Mouse (Mus musculus): ENCODE measurements around the gene Olfr794.
A peak's percentile ranks its signal among the peaks of the same experiment; 100 is the strongest.

Gene Olfr794

DNA sequence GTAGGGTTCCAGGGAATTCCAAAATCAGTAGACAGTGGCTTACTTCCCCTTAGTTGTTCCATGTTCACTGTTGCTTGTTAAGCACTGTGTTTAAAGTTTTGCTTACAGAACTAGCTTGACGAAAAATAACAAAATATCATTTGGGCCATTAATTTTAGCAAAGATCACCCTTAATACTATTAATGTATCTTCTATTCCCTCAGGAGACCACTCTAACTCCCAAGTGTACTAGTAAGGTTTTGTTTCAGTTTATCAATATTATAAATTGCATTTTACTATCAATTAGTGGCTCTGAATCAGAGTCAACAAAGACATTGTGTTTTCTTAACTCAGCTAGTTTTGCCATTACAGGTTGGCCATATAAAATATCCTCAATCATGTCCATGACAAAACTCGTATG lies at the start of gene Olfr794:
Olfr794 (plus strand) TSS at position 301 of the 400 bp plus-strand sequence.
- ATAC-seq (ENCODE audit: low TSS enrichment): no peak

DNA sequence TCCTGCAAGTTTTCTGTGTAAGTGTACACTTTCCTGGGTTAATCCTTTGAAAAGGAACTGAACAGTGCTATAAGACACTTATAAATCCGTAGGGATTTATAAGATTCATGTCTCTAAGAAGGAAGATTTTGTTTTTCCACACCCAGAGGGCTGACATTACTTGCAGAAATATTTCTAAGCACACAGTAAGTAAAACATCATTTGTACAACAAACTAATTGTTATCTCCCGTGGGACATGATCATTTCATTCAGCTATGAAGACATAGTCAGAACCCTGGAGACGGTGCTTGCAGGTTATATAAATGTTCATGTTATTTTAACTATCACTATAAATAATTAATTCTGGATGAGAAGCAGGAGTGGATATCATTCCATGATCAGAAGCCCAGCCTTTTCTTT lies 46.0 kb upstream of the Olfr794 start, which contains the start of gene Olfr791:
Olfr791 (plus strand) TSS at position 301 of the 400 bp plus-strand sequence.
- ATAC-seq (ENCODE audit: low TSS enrichment): no peak

DNA sequence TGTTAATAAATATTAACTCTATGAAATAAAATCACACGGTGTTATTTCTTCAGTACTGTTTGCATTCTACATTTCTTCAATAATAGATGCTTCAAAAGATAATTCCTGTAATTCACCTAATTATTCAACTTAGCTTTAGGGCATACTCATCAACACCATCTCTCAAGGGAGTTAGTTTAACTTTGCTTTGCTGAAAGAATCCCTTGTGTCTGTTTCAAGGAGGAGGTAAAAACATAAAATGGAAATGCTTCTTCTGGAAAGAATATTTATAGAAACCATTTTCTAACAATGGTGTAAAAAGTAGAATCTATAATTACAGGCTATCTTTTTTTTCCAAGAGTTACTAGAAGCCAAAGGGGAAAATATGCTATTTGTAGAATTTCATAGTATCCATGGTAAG lies 28.6 kb upstream of the Olfr794 start, which contains the start of gene Olfr792:
Olfr792 (plus strand) TSS at position 301 of the 400 bp plus-strand sequence.
- ATAC-seq (ENCODE audit: low TSS enrichment): no peak

DNA sequence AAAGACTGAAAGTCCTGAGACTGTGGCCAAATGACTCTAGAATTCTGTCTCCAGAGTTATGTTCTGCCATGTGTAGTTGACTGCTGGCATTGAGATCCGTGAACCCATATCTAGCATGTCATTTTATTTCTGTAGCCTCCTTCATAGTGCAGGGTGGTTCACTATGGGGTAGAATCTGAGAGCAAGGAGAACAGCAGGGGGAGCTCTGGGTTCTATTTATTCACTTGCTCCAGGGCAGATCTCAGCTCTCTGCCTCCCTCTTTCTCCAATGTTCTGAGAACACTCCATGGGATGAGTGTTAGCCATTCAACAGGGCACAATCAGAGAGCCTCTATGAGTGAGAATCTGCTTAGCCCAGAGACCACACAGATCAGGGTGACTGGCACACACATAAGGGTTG lies 18.1 kb upstream of the Olfr794 start:
- peak; percentile 79 for ATAC-seq (ENCODE audit: low TSS enrichment)

DNA sequence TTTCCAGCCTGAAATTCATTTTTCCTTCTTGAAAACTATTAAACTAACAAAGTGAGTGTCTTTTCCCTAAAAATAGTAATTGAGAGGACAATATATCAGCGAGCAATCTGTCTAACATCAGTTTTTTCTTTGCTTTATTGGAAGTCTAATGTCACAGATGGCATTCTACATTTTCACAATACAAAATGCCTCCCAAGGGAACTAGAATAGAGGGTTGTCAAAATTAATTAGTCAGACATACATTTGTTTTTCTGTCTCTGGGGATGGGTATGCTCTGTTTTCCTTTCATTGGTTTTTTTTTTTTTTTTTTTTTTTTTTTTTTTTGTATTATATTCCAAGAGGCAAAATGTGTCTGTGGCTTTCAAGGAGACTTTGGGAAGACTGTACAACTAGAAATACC lies 9.6 kb downstream of the Olfr794 start:
- no peak for ATAC-seq (ENCODE audit: low TSS enrichment)

DNA sequence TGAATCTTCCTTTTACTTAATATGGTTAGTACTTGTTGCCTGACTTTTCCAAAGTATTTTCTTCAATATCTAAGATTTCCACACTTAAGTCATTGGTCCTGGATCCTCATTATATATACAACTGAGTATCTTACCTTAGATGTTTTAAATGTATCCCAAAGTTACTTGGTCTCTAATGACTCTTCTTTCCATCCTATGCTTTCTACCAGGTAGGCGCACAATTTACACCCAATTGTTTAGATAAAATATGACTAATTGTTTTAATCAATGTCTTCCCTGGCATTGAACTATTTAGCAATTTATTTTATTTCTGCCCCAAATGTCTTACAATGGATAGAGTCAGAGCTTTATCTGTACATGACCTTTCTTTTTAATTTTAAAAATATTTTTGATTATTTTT lies 45.0 kb downstream of the Olfr794 start, which contains the start of gene Olfr796:
Olfr796 (minus strand) TSS at position 101 of the 400 bp plus-strand sequence.
- ATAC-seq (ENCODE audit: low TSS enrichment): no peak

DNA sequence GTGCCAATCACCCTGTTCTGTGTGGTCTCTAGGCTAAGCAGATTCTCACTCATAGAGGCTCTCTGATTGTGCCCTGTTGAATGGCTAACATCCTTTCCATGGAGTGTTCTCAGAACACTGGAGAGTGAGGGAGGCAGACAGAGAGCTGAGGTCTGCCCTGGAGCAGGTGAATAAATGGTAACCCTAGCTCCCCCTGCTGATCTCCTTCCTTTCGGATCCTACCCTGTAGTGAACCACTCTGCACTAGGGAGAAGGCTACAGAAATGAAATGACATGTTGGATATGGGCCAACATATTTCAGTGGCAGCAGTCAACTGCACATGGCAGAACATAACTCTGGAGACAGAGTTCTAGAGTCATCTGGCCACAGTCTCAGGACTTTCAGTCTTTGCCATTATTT lies 54.3 kb downstream of the Olfr794 start:
- ATAC-seq (ENCODE audit: low TSS enrichment): no peak
